Mouse (Mus musculus) liver, embryonic 14.5 days (tissue): ENCODE measurements around the gene Lama2. TPM values are rescaled to one million over a fixed set of nuclear protein-coding genes. Genes with fewer than 3 reads are reported as not detected.
"Not testable (repeated sequence)": the region's sequence is repeated elsewhere in the genome, so short reads cannot be mapped to it uniquely, and the experiment has no call there.

Source experiments
- ATAC-seq: fragments of 200-750 bp; cut with Nextera tagmentation; 2 replicates; pipeline ENCODE4 v1.8.0; 2017; ENCODE audit warnings: moderate number of reproducible peaks, mild to moderate bottlenecking, moderate library complexity; ENCODE audit not compliant: insufficient read depth
- DNase-seq, 3 experiments: peaks; one replicate each; pipeline ENCODE4 v3.0.0-alpha.2; 2012 to 2013; ENCODE audit warnings: low read depth in 3 of 3, low spot score in 3 of 3
- H3K27ac ChIP-seq: fragments of 300-500 bp; sonication (generic); 2 replicates; pipeline ENCODE4 v1.5.1; 2014; ENCODE audit warnings: moderate library complexity, mild to moderate bottlenecking, control low read depth, inconsistent platforms
- H3K27me3 ChIP-seq: fragments of 300-500 bp; sonication (generic); 2 replicates; pipeline ENCODE4 v1.6.1; 2014; ENCODE audit warnings: mild to moderate bottlenecking, low read length, moderate library complexity; ENCODE audit not compliant: control insufficient read depth, insufficient read depth
- H3K36me3 ChIP-seq: fragments of 300-500 bp; sonication (generic); replicated peaks from 2 replicates; pipeline ENCODE4 v1.6.1; 2014; ENCODE audit warnings: low read depth; ENCODE audit not compliant: control insufficient read depth, insufficient read depth
- H3K4me1 ChIP-seq, 2 experiments: fragments of 200-500 bp in 1 of 2; fragments of 300-500 bp in 1 of 2; sonication (generic) in 1 of 2; replicated peaks; 2 replicates each; pipeline ENCODE4 v1.6.1; 2012 to 2014; ENCODE audit warnings: antibody characterized with exemption in 1 of 2, inconsistent platforms in 1 of 2, low read length in 1 of 2; ENCODE audit not compliant: control insufficient read depth in 2 of 2, insufficient read depth in 2 of 2
- H3K4me2 ChIP-seq: fragments of 300-500 bp; sonication (generic); 2 replicates; pipeline ENCODE4 v1.6.1; 2014; ENCODE audit warnings: low read depth, mild to moderate bottlenecking, control low read depth, moderate library complexity
- H3K4me3 ChIP-seq, 2 experiments: fragments of 200-500 bp in 1 of 2; fragments of 300-500 bp in 1 of 2; sonication (generic) in 1 of 2; 2 replicates each; pipeline ENCODE4 v1.5.1; 2012 to 2014; ENCODE audit warnings: low read depth in 2 of 2, low read length in 2 of 2, mild to moderate bottlenecking in 2 of 2, control low read depth in 1 of 2, inconsistent platforms in 1 of 2, moderate library complexity in 1 of 2; ENCODE audit not compliant: insufficient read depth in 1 of 2
- H3K9ac ChIP-seq: fragments of 300-500 bp; sonication (generic); replicated peaks from 2 replicates; pipeline ENCODE4 v1.6.1; 2014; ENCODE audit warnings: mild to moderate bottlenecking, control low read depth, moderate library complexity
- H3K9me3 ChIP-seq: fragments of 300-500 bp; sonication (generic); 2 replicates; pipeline ENCODE4 v1.6.1; 2016; ENCODE audit warnings: low read length, mixed read lengths; ENCODE audit not compliant: control insufficient read depth
- CTCF ChIP-seq: IDR thresholded peaks from 2 replicates; pipeline ENCODE4 v1.5.1; 2016; ENCODE audit warnings: antibody characterized with exemption, low read depth, control low read depth
- EP300 ChIP-seq: IDR thresholded peaks from 2 replicates; pipeline ENCODE4 v1.6.1; 2016; ENCODE audit warnings: antibody characterized with exemption, low read depth
- WGBS: fragments of 180-500 bp; shearing (Covaris S2); extraction: QIAGEN DNeasy Blood & Tissue Kit; methylation state at CpG from one replicate; pipeline ENCODE4 v1.1.7; 2014; ENCODE audit not compliant: insufficient replicate concordance; 5-methylcytosine and 5-hydroxymethylcytosine counted together
- polyA plus RNA-seq, 2 experiments: library from polyadenylated mRNA; depleted of rRNA in 1 of 2; stranded (reverse) in 1 of 2; unstranded in 1 of 2; fragments of >200 nt; fragmentation: Nextera tagmentation in 1 of 2; extraction: Ambion mirVana in 1 of 2; gene quantifications; 2 replicates each; pipeline versions ENCODE4 v1.2.1 to v1.2.3; 2012 to 2014

Lama2 gene
- polyA plus RNA-seq, 2 experiments, result 0.20 to 0.67 TPM

- 18% methylated on average over 7 of the region's 7 CpGs for whole genome bisulfite sequencing
- ATAC-seq (peak; percentile 77), DNase-seq (peak in 1 of 3 experiments; percentile 44)
- peak overlapping the region; percentile 65 for H3K4me2 ChIP-seq
- H3K9ac ChIP-seq, result peak overlapping the region; percentile 38; the same call in 1 of the 2 replicates
- no peak for TF ChIP-seq CTCF
- peak; percentile 64 for TF ChIP-seq EP300
- no peaks in the 10 kb centered on the region for H3K27me3 ChIP-seq
- H3K9me3 ChIP-seq, result no peaks in the 10 kb centered on the region
- H3K4me3 ChIP-seq, result peak overlapping the region in 1 of 2 experiments; percentile 41; a peak in 2 of 4 replicates
- no peaks in the 10 kb centered on the region for H3K36me3 ChIP-seq
- peak overlapping the region; percentile 50 for H3K27ac ChIP-seq
- peaks cover 4 to 14% of the 10 kb centered on the region in 2 experiments for H3K4me1 ChIP-seq
Observed at GRCm38 (mm10) chr10:26950448-26950847, 669.1 kb downstream of the Lama2 start.

GRCm38 (mm10) chr10:26949667-26950066 lies 669.9 kb downstream of the Lama2 start:
- Histone ChIP-seq H3K4me2 (peak overlapping the region; percentile 65), H3K4me1 (peaks cover 4 to 14% of the 10 kb centered on the region in 2 experiments), H3K4me3 (no peak overlapping the region), H3K27ac (no peak overlapping the region), H3K9me3 (no peaks in the 10 kb centered on the region), H3K27me3 (no peaks in the 10 kb centered on the region), H3K36me3 (no peaks in the 10 kb centered on the region), H3K9ac (no peak overlapping the region)
- ATAC-seq (peak; percentile 58), DNase-seq (peak in 1 of 3 experiments; percentile 35)
- WGBS, result 43% methylated on average over 8 of the region's 8 CpGs
- no peak for TF ChIP-seq EP300
- TF ChIP-seq CTCF, result peak; percentile 49

- WGBS, result 24% methylated on average over 2 of the region's 2 CpGs
- no peak for ATAC-seq
Observed at GRCm38 (mm10) chr10:26948331-26948730, 671.2 kb downstream of the Lama2 start.

GRCm38 (mm10) chr10:26939549-26939948 lies 680.0 kb downstream of the Lama2 start:
- DNase-seq (no peak), ATAC-seq (no peak)
- no peak overlapping the region for H3K9ac ChIP-seq
- no peaks in the 10 kb centered on the region for H3K27me3 ChIP-seq
- no peak overlapping the region for H3K4me3 ChIP-seq
- H3K4me1 ChIP-seq, result no peaks in the 10 kb centered on the region; a peak in 1 of 4 replicates
- H3K36me3 ChIP-seq, result no peaks in the 10 kb centered on the region
- TF ChIP-seq EP300, result no peak
- H3K27ac ChIP-seq, result no peak overlapping the region
- 17% methylated on average over 1 of the region's 1 CpGs for WGBS
- H3K9me3 ChIP-seq, result no peaks in the 10 kb centered on the region
- no peak overlapping the region for H3K4me2 ChIP-seq

More at GRCm38 (mm10) chr10:26948331-26948730, 671.2 kb downstream of the Lama2 start:
- no peaks in the 10 kb centered on the region for H3K36me3 ChIP-seq
- peaks cover 4 to 14% of the 10 kb centered on the region in 2 experiments for H3K4me1 ChIP-seq
- H3K4me3 ChIP-seq, result no peak overlapping the region
- H3K4me2 ChIP-seq, result no peak overlapping the region
- DNase-seq, result no peak
- no peaks in the 10 kb centered on the region for H3K27me3 ChIP-seq
- no peak overlapping the region for H3K27ac ChIP-seq
- TF ChIP-seq EP300 (peak; percentile 52), CTCF (no peak)
- H3K9ac ChIP-seq, result no peak overlapping the region
- H3K9me3 ChIP-seq, result no peaks in the 10 kb centered on the region

- not testable (repeated sequence) for H3K4me2 ChIP-seq, H3K9me3 ChIP-seq, H3K27ac ChIP-seq, H3K36me3 ChIP-seq, H3K9ac ChIP-seq, DNase-seq, H3K4me3 ChIP-seq, H3K4me1 ChIP-seq, H3K27me3 ChIP-seq, ATAC-seq
- WGBS, result 73% methylated on average over 4 of the region's 4 CpGs
Observed at GRCm38 (mm10) chr10:26938464-26938863, 681.1 kb downstream of the Lama2 start.

- ATAC-seq, H3K36me3 ChIP-seq, H3K27me3 ChIP-seq, DNase-seq, H3K9ac ChIP-seq, H3K9me3 ChIP-seq, H3K4me1 ChIP-seq, H3K27ac ChIP-seq, H3K4me3 ChIP-seq, H3K4me2 ChIP-seq: not testable (repeated sequence)
- WGBS, result 78% methylated on average over 6 of the region's 6 CpGs
Observed at GRCm38 (mm10) chr10:26936056-26936455, 683.5 kb downstream of the Lama2 start.
